Mouse (Mus musculus): ENCODE data around the gene Mgat5. TPM values are rescaled to one million over a fixed set of nuclear protein-coding genes. Genes with fewer than 3 reads are reported as not detected.

Mgat5 gene
- total and polyA plus RNA-seq, 3 experiments: 0.16 TPM; not detected in 2

- DNase-seq (ENCODE audit: low spot score) (no peak), ATAC-seq (ENCODE audit: extremely low read depth, insufficient number of reproducible peaks, low FRiP score, poor library complexity, severe bottlenecking) (no peak)
- Histone ChIP-seq H3K4me1 (ENCODE audit: insufficient read depth, low read depth, low read length) (no peaks in the 10 kb centered on the region), H3K27me3 (ENCODE audit: insufficient read depth, low read length) (no peaks in the 10 kb centered on the region), H3K36me3 (replicated peaks) (no peaks in the 10 kb centered on the region), H3K9me3 (replicated peaks) (peaks cover 90% of the 10 kb centered on the region), H3K4me3 (ENCODE audit: low read depth, low read length) (no peak overlapping the region)
- TF ChIP-seq GATA2 (IDR thresholded peaks at IDR 0.05; ENCODE audit: borderline replicate concordance, low read depth, low read length): no peak
- no peak for TF ChIP-seq POLR2AphosphoS5 (IDR thresholded peaks at IDR 0.05; ENCODE audit: insufficient replicate concordance, low read depth, low read length)
- no peak for TF ChIP-seq GATA1 (IDR thresholded peaks at IDR 0.05; ENCODE audit: borderline replicate concordance, low read length)
- no peak for TF ChIP-seq TAL1 (conservative IDR thresholded peaks at IDR 0.05; ENCODE audit: low read depth, low read length)
- no peak for TF ChIP-seq CTCF (IDR thresholded peaks at IDR 0.05; ENCODE audit: low read depth, low read length)
Measured at GRCm38 (mm10) chr1:127441007-127441406, 236.2 kb downstream of the Mgat5 start.

- Histone ChIP-seq H3K36me3 (replicated peaks) (no peaks in the 10 kb centered on the region), H3K4me3 (ENCODE audit: low read depth, low read length) (no peak overlapping the region), H3K27me3 (ENCODE audit: insufficient read depth, low read length) (no peaks in the 10 kb centered on the region), H3K9me3 (replicated peaks) (peaks cover 88% of the 10 kb centered on the region), H3K4me1 (ENCODE audit: insufficient read depth, low read depth, low read length) (no peaks in the 10 kb centered on the region)
- ATAC-seq (ENCODE audit: extremely low read depth, insufficient number of reproducible peaks, low FRiP score, poor library complexity, severe bottlenecking) (no peak), DNase-seq (ENCODE audit: low spot score) (no peak)
- TF ChIP-seq POLR2AphosphoS5 (IDR thresholded peaks at IDR 0.05; ENCODE audit: insufficient replicate concordance, low read depth, low read length) (no peak), TAL1 (conservative IDR thresholded peaks at IDR 0.05; ENCODE audit: low read depth, low read length) (no peak), GATA2 (IDR thresholded peaks at IDR 0.05; ENCODE audit: borderline replicate concordance, low read depth, low read length) (no peak), GATA1 (IDR thresholded peaks at IDR 0.05; ENCODE audit: borderline replicate concordance, low read length) (no peak), CTCF (IDR thresholded peaks at IDR 0.05; ENCODE audit: low read depth, low read length) (no peak)
Measured at GRCm38 (mm10) chr1:127441736-127442135, 236.9 kb downstream of the Mgat5 start.

- no peaks in the 10 kb centered on the region for H3K36me3 ChIP-seq (replicated peaks)
- H3K27me3 ChIP-seq (ENCODE audit: insufficient read depth, low read length): no peaks in the 10 kb centered on the region
- H3K4me3 ChIP-seq (ENCODE audit: low read depth, low read length): no peak overlapping the region
- no peaks in the 10 kb centered on the region for H3K4me1 ChIP-seq (ENCODE audit: insufficient read depth, low read depth, low read length)
- TF ChIP-seq POLR2AphosphoS5 (IDR thresholded peaks at IDR 0.05; ENCODE audit: insufficient replicate concordance, low read depth, low read length) (no peak), GATA1 (IDR thresholded peaks at IDR 0.05; ENCODE audit: borderline replicate concordance, low read length) (no peak), CTCF (IDR thresholded peaks at IDR 0.05; ENCODE audit: low read depth, low read length) (no peak), GATA2 (IDR thresholded peaks at IDR 0.05; ENCODE audit: borderline replicate concordance, low read depth, low read length) (no peak), TAL1 (conservative IDR thresholded peaks at IDR 0.05; ENCODE audit: low read depth, low read length) (no peak)
- ATAC-seq (ENCODE audit: extremely low read depth, insufficient number of reproducible peaks, low FRiP score, poor library complexity, severe bottlenecking): no peak
- no peak for DNase-seq (ENCODE audit: low spot score)
- peaks cover 83% of the 10 kb centered on the region for H3K9me3 ChIP-seq (replicated peaks)
Measured at GRCm38 (mm10) chr1:127442880-127443877, 238.4 kb downstream of the Mgat5 start.

GRCm38 (mm10) chr1:127444836-127445485 lies 240.1 kb downstream of the Mgat5 start:
- TF ChIP-seq GATA2 (IDR thresholded peaks at IDR 0.05; ENCODE audit: borderline replicate concordance, low read depth, low read length) (no peak), CTCF (IDR thresholded peaks at IDR 0.05; ENCODE audit: low read depth, low read length) (no peak), TAL1 (conservative IDR thresholded peaks at IDR 0.05; ENCODE audit: low read depth, low read length) (no peak), POLR2AphosphoS5 (IDR thresholded peaks at IDR 0.05; ENCODE audit: insufficient replicate concordance, low read depth, low read length) (no peak), GATA1 (IDR thresholded peaks at IDR 0.05; ENCODE audit: borderline replicate concordance, low read length) (no peak)
- Histone ChIP-seq H3K27me3 (ENCODE audit: insufficient read depth, low read length) (no peaks in the 10 kb centered on the region), H3K9me3 (replicated peaks) (peaks cover 72% of the 10 kb centered on the region), H3K4me1 (ENCODE audit: insufficient read depth, low read depth, low read length) (no peaks in the 10 kb centered on the region), H3K4me3 (ENCODE audit: low read depth, low read length) (no peak overlapping the region), H3K36me3 (replicated peaks) (no peaks in the 10 kb centered on the region)
- no peak for ATAC-seq (ENCODE audit: extremely low read depth, insufficient number of reproducible peaks, low FRiP score, poor library complexity, severe bottlenecking)
- DNase-seq (ENCODE audit: low spot score): no peak

GRCm38 (mm10) chr1:127453397-127453796 lies 248.6 kb downstream of the Mgat5 start:
- TF ChIP-seq POLR2AphosphoS5 (IDR thresholded peaks at IDR 0.05; ENCODE audit: insufficient replicate concordance, low read depth, low read length): no peak
- TF ChIP-seq TAL1 (conservative IDR thresholded peaks at IDR 0.05; ENCODE audit: low read depth, low read length): no peak
- TF ChIP-seq GATA1 (IDR thresholded peaks at IDR 0.05; ENCODE audit: borderline replicate concordance, low read length): no peak
- TF ChIP-seq CTCF (IDR thresholded peaks at IDR 0.05; ENCODE audit: low read depth, low read length): no peak
- TF ChIP-seq GATA2 (IDR thresholded peaks at IDR 0.05; ENCODE audit: borderline replicate concordance, low read depth, low read length): no peak
- ATAC-seq (ENCODE audit: extremely low read depth, insufficient number of reproducible peaks, low FRiP score, poor library complexity, severe bottlenecking) (no peak), DNase-seq (ENCODE audit: low spot score) (no peak)
- H3K4me3 ChIP-seq (ENCODE audit: low read depth, low read length): no peak overlapping the region
- H3K27me3 ChIP-seq (ENCODE audit: insufficient read depth, low read length): no peaks in the 10 kb centered on the region
- no peaks in the 10 kb centered on the region for H3K4me1 ChIP-seq (ENCODE audit: insufficient read depth, low read depth, low read length)
- peaks cover 41% of the 10 kb centered on the region for H3K9me3 ChIP-seq (replicated peaks)
- no peaks in the 10 kb centered on the region for H3K36me3 ChIP-seq (replicated peaks)

GRCm38 (mm10) chr1:127459015-127459451 lies 254.2 kb downstream of the Mgat5 start:
- no peaks in the 10 kb centered on the region for H3K4me1 ChIP-seq (ENCODE audit: insufficient read depth, low read depth, low read length)
- ATAC-seq (ENCODE audit: extremely low read depth, insufficient number of reproducible peaks, low FRiP score, poor library complexity, severe bottlenecking) (no peak), DNase-seq (ENCODE audit: low spot score) (no peak)
- peaks cover 58% of the 10 kb centered on the region for H3K9me3 ChIP-seq (replicated peaks)
- no peak overlapping the region for H3K4me3 ChIP-seq (ENCODE audit: low read depth, low read length)
- H3K36me3 ChIP-seq (replicated peaks): no peaks in the 10 kb centered on the region
- H3K27me3 ChIP-seq (ENCODE audit: insufficient read depth, low read length): no peaks in the 10 kb centered on the region
- TF ChIP-seq TAL1 (conservative IDR thresholded peaks at IDR 0.05; ENCODE audit: low read depth, low read length) (no peak), POLR2AphosphoS5 (IDR thresholded peaks at IDR 0.05; ENCODE audit: insufficient replicate concordance, low read depth, low read length) (no peak), GATA2 (IDR thresholded peaks at IDR 0.05; ENCODE audit: borderline replicate concordance, low read depth, low read length) (no peak), GATA1 (IDR thresholded peaks at IDR 0.05; ENCODE audit: borderline replicate concordance, low read length) (no peak), CTCF (IDR thresholded peaks at IDR 0.05; ENCODE audit: low read depth, low read length) (no peak)

Measured in G1E (cell line).